Mouse (Mus musculus): ENCODE results near the gene Rasgef1c.

GRCm38 (mm10) chr11:49927169-49927568 is 25.5 kb downstream of the Rasgef1c start:
- TF ChIP-seq CTCF (IDR thresholded peaks at IDR 0.05; ENCODE audit: low read depth) (no peak), EP300 (IDR thresholded peaks at IDR 0.05; ENCODE audit: low read depth) (no peak)

All from heart, postnatal 0 days (tissue).